Mouse (Mus musculus): ENCODE results near the gene Rbpj.

GRCm38 (mm10) chr5:53539860-53540633 lies 74.1 kb downstream of the Rbpj start:
- TF ChIP-seq CTCF (IDR thresholded peaks at IDR 0.05; ENCODE audit: low read depth, low read length) (no peak), POLR2A (IDR thresholded peaks at IDR 0.05; ENCODE audit: extremely low read depth, insufficient read depth, low read length) (no peak)

Measured in liver, adult 2 months (tissue).